Mouse (Mus musculus): ENCODE measurements around the gene Diaph2. TPM values are rescaled to one million over a fixed set of nuclear protein-coding genes. Genes with fewer than 3 reads are reported as not detected.

The Diaph2 gene
- total RNA-seq (2023): 21.0 to 22.8 TPM (median 22.1 TPM) in 4 replicates

GRCm38 (mm10) chrX:129749571-129750061, at the start of gene Diaph2:
TSS of gene Diaph2 (plus strand) at chrX:129749742.

Measured in B cell, adult 62 days (primary cell).